Mouse (Mus musculus) adipocyte (in vitro differentiated cells): ENCODE results near the gene Cib1.

Source experiments
- DNase-seq: peaks from one replicate; pipeline ENCODE4 v3.0.0-alpha.2; 2016; ENCODE audit warnings: low spot score

The Cib1 gene

GRCm38 (mm10) chr7:80183969-80184368, 48.6 kb downstream of the Cib1 start:
- no peak for DNase-seq

GRCm38 (mm10) chr7:80183466-80183865, 49.1 kb downstream of the Cib1 start:
- no peak for DNase-seq

DNA sequence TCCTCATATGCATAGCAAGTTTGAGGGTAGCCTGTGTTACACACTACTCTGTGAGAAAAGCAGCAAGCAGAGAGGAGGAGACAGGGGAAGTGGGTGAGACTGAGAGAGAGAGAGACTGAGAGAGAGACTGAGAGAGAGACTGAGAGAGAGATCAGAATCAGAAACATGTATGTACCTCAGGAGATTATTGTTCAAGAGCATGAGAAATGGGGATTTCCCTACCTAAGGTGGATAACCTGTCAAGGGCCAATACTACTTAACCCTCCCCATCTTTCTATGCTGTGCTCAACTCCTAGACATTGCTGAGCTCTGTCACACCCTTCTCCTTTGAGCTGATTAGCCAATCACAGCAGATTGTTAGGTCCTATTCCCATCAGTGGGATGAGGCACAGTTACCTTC, 50.5 kb downstream of the Cib1 start:
- no peak for DNase-seq

DNA sequence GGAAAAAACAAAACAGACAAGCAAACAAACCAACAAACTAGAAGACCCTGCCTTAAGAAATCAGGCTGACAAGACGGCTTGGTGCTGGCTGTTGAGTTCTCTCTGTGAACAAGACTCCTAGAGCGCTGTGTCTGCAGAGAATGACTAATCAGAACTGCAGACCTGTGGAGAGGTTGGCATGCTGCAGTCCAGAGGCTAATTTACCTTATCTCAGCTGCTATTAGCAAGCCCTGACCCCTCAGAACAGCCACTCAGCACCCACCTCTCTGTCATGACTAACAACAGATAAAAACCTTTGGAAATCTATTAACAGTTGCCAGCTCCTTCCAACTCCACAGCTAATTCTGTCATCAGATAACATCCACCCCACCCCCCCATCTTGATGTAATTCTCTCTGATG, 51.5 kb downstream of the Cib1 start:
- no peak for DNase-seq

DNA sequence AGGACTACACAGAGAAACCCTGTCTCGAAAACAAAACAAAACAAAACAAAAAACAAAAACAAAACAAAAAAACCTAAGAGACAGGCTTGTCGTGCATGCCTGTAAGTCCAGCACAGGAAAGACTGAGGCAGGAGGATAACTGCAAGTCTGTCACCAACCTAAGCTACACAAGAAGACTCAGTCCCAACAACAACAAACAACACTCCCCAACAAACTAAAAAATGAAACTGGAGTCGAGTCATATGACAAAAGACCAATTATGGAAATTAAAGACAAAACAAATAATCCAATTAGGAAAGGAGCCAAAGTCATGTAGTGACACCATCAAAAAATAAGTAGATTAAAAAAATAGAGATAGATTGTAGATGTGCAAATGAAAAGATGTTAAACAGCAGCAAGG, 52.4 kb downstream of the Cib1 start:
- DNase-seq: no peak

GRCm38 (mm10) chr7:80179790-80180189, 52.8 kb downstream of the Cib1 start:
- no peak for DNase-seq

- no peak for DNase-seq
Measured at GRCm38 (mm10) chr7:80179327-80179726, 53.3 kb downstream of the Cib1 start.

DNA sequence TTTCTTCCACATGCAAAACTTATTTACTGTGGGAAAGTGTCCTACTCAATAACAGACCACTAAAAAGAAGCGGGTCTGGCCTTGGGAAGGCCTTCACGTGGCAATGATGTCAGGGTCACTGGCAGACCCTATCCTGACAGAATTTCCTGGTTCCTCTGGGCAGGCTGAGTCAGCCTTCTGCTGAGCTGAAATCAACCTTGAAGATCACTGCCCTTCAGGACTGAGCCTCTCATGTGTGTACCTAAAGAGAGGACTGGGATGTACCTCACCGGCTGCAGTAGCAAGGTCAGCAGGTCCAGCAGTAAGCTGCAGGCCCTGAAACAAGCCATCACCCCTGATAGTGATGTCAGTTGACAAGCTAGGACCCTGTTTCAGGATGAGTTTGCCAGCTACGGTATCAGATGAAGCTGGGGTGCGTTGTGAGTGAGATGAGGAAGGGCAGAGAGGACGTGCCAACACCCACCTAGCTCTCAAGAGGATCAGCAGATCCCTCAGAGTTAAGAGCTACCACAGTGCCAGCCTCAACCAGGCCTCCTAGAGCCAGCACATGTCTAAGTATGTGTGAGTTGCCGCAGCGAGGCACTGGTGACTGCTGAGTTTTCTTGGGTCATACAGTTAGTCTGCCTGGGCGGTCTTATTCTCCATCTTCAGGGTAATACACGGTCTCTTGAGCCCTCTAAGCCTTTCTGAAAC, 54.4 kb downstream of the Cib1 start:
- no peak for DNase-seq

- no peak for DNase-seq
Measured at GRCm38 (mm10) chr7:80177438-80177837, 55.2 kb downstream of the Cib1 start.
